Mouse (Mus musculus) MN1 (cell line): ENCODE data around the gene Gm13288.
"Not testable (repeated sequence)": the region's sequence is repeated elsewhere in the genome, so short reads cannot be mapped to it uniquely, and the experiment has no call there.

ENCODE experiments used
- DNase-seq: peaks from one replicate; pipeline ENCODE4 v3.0.0-alpha.2; 2016; ENCODE audit warnings: low spot score

Gene Gm13288

GRCm38 (mm10) chr4:88805231-88805630 lies at the start of gene Gm13288:
Gene Gm13288 (plus strand): TSS chr4:88805531.
- DNase-seq, result not testable (repeated sequence)

- peak; percentile 14 for DNase-seq
Measured at GRCm38 (mm10) chr4:88756581-88757513, 48.5 kb upstream of the Gm13288 start.

GRCm38 (mm10) chr4:88757628-88758031 lies 47.7 kb upstream of the Gm13288 start:
- DNase-seq, result peak; percentile 91

GRCm38 (mm10) chr4:88758751-88759150 lies 46.6 kb upstream of the Gm13288 start:
- DNase-seq, result not testable (repeated sequence)

GRCm38 (mm10) chr4:88759610-88760268 lies 45.6 kb upstream of the Gm13288 start, which contains the start of gene Gm13283:
Gene Gm13283 (plus strand): TSS chr4:88760119.
- DNase-seq, result not testable (repeated sequence)

DNA sequence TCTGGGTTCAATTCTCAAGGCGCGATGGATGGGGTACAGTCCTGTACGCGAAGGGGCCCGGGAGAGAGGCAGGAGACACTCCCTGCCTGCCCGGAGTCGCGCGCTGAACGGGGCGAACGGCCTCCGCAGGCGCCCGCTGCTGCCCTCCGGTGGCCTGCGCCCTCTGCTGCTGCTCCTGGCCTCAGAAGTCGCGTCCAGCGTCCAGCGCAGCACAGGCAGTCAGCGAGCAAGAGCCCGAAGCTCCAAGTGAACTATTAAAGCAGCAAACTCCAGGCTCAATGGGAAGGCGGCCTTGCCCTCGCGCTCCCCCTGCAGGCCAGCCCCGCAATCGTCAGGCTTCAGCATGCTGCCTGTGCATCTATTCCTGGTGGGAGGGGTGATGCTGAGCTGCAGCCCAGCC lies 44.9 kb upstream of the Gm13288 start:
- peak; percentile 84 for DNase-seq

GRCm38 (mm10) chr4:88761776-88762175 lies 43.6 kb upstream of the Gm13288 start:
- DNase-seq, result not testable (repeated sequence)

GRCm38 (mm10) chr4:88762341-88762740 lies 43.0 kb upstream of the Gm13288 start:
- DNase-seq, result not testable (repeated sequence)

DNA sequence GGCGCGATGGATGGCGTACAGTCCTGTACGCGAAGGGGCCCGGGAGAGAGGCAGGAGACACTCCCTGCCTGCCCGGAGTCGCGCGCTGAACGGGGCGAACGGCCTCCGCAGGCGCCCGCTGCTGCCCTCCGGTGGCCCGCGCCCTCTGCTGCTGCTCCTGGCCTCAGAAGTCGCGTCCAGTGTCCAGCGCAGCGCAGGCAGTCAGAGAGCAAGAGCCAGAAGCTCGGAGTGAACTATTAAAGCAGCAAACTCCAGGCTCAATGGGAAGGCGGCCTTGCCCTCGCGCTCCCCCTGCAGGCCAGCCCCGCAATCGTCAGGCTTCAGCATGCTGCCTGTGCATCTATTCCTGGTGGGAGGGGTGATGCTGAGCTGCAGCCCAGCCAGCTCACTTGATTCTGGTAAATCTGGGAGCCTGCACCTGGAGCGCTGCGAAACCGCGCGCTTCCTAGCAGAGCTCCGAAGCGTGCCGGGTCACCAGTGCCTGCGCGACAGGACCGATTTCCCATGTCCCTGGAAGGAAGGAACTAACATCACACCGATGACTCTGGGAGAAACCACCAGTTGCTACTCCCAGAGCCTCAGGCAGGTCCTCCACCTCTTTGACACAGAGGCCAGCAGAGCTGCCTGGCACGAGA lies 41.8 kb upstream of the Gm13288 start:
- peak; percentile 80 for DNase-seq

GRCm38 (mm10) chr4:88773534-88773933 lies 31.8 kb upstream of the Gm13288 start, which contains the start of gene Gm13290:
Gene Gm13290 (plus strand): TSS chr4:88773834.
- not testable (repeated sequence) for DNase-seq

- DNase-seq, result not testable (repeated sequence)
Measured at GRCm38 (mm10) chr4:88776622-88777021, 28.7 kb upstream of the Gm13288 start, which contains the start of gene Gm13289. Gene Gm13289 (plus strand): TSS chr4:88776922.

DNA sequence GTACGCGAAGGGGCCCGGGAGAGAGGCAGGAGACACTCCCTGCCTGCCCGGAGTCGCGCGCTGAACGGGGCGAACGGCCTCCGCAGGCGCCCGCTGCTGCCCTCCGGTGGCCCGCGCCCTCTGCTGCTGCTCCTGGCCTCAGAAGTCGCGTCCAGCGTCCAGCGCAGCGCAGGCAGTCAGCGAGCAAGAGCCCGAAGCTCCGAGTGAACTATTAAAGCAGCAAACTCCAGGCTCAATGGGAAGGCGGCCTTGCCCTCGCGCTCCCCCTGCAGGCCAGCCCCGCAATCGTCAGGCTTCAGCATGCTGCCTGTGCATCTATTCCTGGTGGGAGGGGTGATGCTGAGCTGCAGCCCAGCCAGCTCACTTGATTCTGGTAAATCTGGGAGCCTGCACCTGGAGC lies 25.8 kb upstream of the Gm13288 start, which contains the start of gene Gm13272:
Gene Gm13272 (plus strand): TSS at position 301 of the 400 bp plus-strand sequence.
- not testable (repeated sequence) for DNase-seq

GRCm38 (mm10) chr4:88780320-88780719 lies 25.0 kb upstream of the Gm13288 start:
- DNase-seq, result not testable (repeated sequence)

DNA sequence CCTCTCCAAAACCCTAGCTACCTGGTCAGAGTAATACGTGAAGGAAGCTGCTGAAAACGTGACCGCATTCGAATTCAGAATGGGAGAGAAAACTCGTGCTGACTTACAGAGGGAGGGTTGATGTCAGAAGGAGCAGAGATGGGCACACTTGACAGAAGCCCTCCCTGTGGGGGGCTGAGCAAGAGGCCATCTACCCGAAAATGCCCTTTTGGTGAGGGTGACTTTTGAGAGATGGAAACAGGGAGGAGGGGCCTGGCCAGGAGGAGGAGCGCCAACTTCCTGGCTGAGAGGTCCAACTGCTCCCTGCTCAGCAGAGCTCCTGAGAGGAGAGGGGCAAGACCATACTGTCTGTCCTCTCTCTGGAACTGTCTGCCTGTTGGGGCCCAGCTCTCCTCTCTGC lies 23.5 kb upstream of the Gm13288 start, which contains the start of gene Ifnz:
Gene Ifnz (plus strand): TSS at position 301 of the 400 bp plus-strand sequence.
- not testable (repeated sequence) for DNase-seq

- not testable (repeated sequence) for DNase-seq
Measured at GRCm38 (mm10) chr4:88782335-88782734, 23.0 kb upstream of the Gm13288 start.

DNA sequence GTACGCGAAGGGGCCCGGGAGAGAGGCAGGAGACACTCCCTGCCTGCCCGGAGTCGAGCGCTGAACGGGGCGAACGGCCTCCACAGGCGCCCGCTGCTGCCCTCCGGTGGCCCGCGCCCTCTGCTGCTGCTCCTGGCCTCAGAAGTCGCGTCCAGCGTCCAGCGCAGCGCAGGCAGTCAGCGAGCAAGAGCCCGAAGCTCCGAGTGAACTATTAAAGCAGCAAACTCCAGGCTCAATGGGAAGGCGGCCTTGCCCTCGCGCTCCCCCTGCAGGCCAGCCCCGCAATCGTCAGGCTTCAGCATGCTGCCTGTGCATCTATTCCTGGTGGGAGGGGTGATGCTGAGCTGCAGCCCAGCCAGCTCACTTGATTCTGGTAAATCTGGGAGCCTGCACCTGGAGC lies 19.9 kb upstream of the Gm13288 start, which contains the start of gene Gm13276:
Gene Gm13276 (plus strand): TSS at position 301 of the 400 bp plus-strand sequence.
- DNase-seq, result not testable (repeated sequence)

DNA sequence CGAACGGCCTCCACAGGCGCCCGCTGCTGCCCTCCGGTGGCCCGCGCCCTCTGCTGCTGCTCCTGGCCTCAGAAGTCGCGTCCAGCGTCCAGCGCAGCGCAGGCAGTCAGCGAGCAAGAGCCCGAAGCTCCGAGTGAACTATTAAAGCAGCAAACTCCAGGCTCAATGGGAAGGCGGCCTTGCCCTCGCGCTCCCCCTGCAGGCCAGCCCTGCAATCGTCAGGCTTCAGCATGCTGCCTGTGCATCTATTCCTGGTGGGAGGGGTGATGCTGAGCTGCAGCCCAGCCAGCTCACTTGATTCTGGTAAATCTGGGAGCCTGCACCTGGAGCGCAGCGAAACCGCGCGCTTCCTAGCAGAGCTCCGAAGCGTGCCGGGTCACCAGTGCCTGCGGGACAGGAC lies 16.9 kb upstream of the Gm13288 start, which contains the start of gene Gm13277:
Gene Gm13277 (plus strand): TSS at position 231 of the 400 bp plus-strand sequence.
- not testable (repeated sequence) for DNase-seq

GRCm38 (mm10) chr4:88791250-88791649 lies 14.1 kb upstream of the Gm13288 start, which contains the start of gene Gm13278:
Gene Gm13278 (plus strand): TSS chr4:88791550.
- DNase-seq, result not testable (repeated sequence)

DNA sequence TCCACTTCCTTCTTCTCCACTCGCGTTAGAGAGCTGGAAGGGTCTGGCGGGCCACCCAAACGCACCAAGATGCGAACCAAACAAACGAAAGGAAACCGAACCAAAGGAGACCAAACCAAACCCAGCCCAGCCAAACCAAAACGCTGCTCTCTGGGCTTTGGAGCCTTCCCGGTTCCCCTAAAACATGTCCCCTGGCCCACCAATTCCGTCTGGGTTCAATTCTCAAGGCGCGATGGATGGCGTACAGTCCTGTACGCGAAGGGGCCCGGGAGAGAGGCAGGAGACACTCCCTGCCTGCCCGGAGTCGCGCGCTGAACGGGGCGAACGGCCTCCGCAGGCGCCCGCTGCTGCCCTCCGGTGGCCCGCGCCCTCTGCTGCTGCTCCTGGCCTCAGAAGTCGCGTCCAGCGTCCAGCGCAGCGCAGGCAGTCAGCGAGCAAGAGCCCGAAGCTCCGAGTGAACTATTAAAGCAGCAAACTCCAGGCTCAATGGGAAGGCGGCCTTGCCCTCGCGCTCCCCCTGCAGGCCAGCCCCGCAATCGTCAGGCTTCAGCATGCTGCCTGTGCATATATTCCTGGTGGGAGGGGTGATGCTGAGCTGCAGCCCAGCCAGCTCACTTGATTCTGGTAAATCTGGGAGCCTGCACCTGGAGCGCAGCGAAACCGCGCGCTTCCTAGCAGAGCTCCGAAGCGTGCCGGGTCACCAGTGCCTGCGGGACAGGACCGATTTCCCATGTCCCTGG lies 11.2 kb upstream of the Gm13288 start, which contains the start of gene Gm13275:
Gene Gm13275 (plus strand): TSS at position 552 of the 740 bp plus-strand sequence.
- DNase-seq, result not testable (repeated sequence)

DNA sequence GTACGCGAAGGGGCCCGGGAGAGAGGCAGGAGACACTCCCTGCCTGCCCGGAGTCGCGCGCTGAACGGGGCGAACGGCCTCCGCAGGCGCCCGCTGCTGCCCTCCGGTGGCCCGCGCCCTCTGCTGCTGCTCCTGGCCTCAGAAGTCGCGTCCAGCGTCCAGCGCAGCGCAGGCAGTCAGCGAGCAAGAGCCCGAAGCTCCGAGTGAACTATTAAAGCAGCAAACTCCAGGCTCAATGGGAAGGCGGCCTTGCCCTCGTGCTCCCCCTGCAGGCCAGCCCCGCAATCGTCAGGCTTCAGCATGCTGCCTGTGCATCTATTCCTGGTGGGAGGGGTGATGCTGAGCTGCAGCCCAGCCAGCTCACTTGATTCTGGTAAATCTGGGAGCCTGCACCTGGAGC lies 8.2 kb upstream of the Gm13288 start, which contains the start of gene Gm13279:
Gene Gm13279 (plus strand): TSS at position 301 of the 400 bp plus-strand sequence.
- not testable (repeated sequence) for DNase-seq
